In genomic region chr2:131910847-131911246, GRCm38 (mm10) we compare ENCODE assay signal across 8 mouse cellular contexts. TPM values are rescaled to one million over a fixed set of nuclear protein-coding genes. Genes with fewer than 3 reads are reported as not detected.
A peak's percentile ranks its signal among the peaks of the same experiment; 100 is the strongest.
DNase-seq lines count a peak whose midpoint lies in the region; ATAC-seq and TF ChIP-seq lines count a peak whose summit lies in the region.

No protein-coding gene starts in this region.

- no peak for TF ChIP-seq POLR2A in MEL (IDR thresholded peaks at IDR 0.05; ENCODE audit: control insufficient read depth in 1 of 2, insufficient read depth in 1 of 2, low read depth in 1 of 2, low read length in 2 of 2, poor library complexity in 1 of 2)

- no peaks in the 10 kb centered on the region for H3K9me3 ChIP-seq in heart, embryonic 12.5 days (replicated peaks)
- no peaks in the 10 kb centered on the region for H3K9me3 ChIP-seq in MEL (replicated peaks; ENCODE audit: insufficient read depth, low read length)
- H3K9me3 ChIP-seq in heart, postnatal 0 days (replicated peaks; ENCODE audit: control insufficient read depth, low read length) = no peaks in the 10 kb centered on the region
- no peaks in the 10 kb centered on the region for H3K9me3 ChIP-seq in midbrain, embryonic 11.5 days (ENCODE audit: control insufficient read depth, low read length)

- peak overlapping the region; percentile 65 for H3K4me3 ChIP-seq in heart, embryonic 12.5 days
- peak overlapping the region in 1 of 2 experiments; percentile 87; a peak in 3 of 4 replicates for H3K4me3 ChIP-seq in MEL (ENCODE audit: control insufficient read depth in 1 of 2, insufficient read depth in 1 of 2, low read depth in 2 of 2, low read length in 2 of 2)
- peak overlapping the region; percentile 73 for H3K4me3 ChIP-seq in heart, postnatal 0 days (ENCODE audit: low read depth, low read length)
- H3K4me3 ChIP-seq in midbrain, embryonic 11.5 days (ENCODE audit: low read depth, low read length) = no peak overlapping the region; the same call in 1 of the 2 replicates

- H3K36me3 ChIP-seq in heart, embryonic 12.5 days = peaks cover 2% of the 10 kb centered on the region; the same call in 1 of the 2 replicates
- H3K36me3 ChIP-seq in MEL (ENCODE audit: control insufficient read depth in 1 of 2, insufficient read depth in 2 of 2, low read length in 2 of 2) = peaks cover 2 to 10% of the 10 kb centered on the region in 2 experiments
- H3K36me3 ChIP-seq in heart, postnatal 0 days (replicated peaks; ENCODE audit: control insufficient read depth, insufficient read depth, low read length) = peaks cover 8% of the 10 kb centered on the region
- H3K36me3 ChIP-seq in midbrain, embryonic 11.5 days (ENCODE audit: control insufficient read depth, insufficient read depth, low read length) = no peaks in the 10 kb centered on the region

- no peaks in the 10 kb centered on the region for H3K27me3 ChIP-seq in heart, embryonic 12.5 days (replicated peaks)
- H3K27me3 ChIP-seq in MEL (ENCODE audit: control insufficient read depth in 1 of 2, insufficient read depth in 2 of 2, low read length in 2 of 2) = no peaks in the 10 kb centered on the region
- no peaks in the 10 kb centered on the region for H3K27me3 ChIP-seq in heart, postnatal 0 days (ENCODE audit: control insufficient read depth, insufficient read depth, low read length)
- H3K27me3 ChIP-seq in midbrain, embryonic 11.5 days (ENCODE audit: control insufficient read depth, insufficient read depth, low read length) = peaks cover 3% of the 10 kb centered on the region; the same call in 1 of the 2 replicates

- 61% methylated on average over 2 of the region's 2 CpGs for WGBS in heart, embryonic 12.5 days
- 61% methylated on average over 2 of the region's 2 CpGs for WGBS in heart, postnatal 0 days
- 61% methylated on average over 2 of the region's 2 CpGs for WGBS in midbrain, embryonic 11.5 days

- H3K4me2 ChIP-seq in heart, embryonic 12.5 days = peak overlapping the region; percentile 67
- peak overlapping the region; percentile 67 for H3K4me2 ChIP-seq in heart, postnatal 0 days (ENCODE audit: low read depth, low read length)
- peak overlapping the region; percentile 74 for H3K4me2 ChIP-seq in midbrain, embryonic 11.5 days

- H3K79me2 ChIP-seq in MEL (ENCODE audit: control insufficient read depth, insufficient read depth, low read length, poor library complexity) = no peaks in the 10 kb centered on the region; the same call in 1 of the 2 replicates

- TF ChIP-seq EP300 in MEL (IDR thresholded peaks at IDR 0.05; ENCODE audit: low read depth in 1 of 2, low read length in 2 of 2) = no peak
- no peak for TF ChIP-seq EP300 in heart, postnatal 0 days (IDR thresholded peaks at IDR 0.05; ENCODE audit: low read depth)

- no peak for TF ChIP-seq CTCF in MEL (IDR thresholded peaks at IDR 0.05 in 2 of 3, conservative IDR thresholded peaks at IDR 0.05 in 1 of 3; ENCODE audit: control insufficient read depth in 1 of 3, insufficient read depth in 1 of 3, low read depth in 2 of 3, low read length in 3 of 3, poor library complexity in 1 of 3, severe bottlenecking in 1 of 3)
- no peak for TF ChIP-seq CTCF in heart, postnatal 0 days (IDR thresholded peaks at IDR 0.05; ENCODE audit: low read depth)

- DNase-seq in heart, postnatal 14 days = no peak
- no peak for DNase-seq in MEL (ENCODE audit: low read depth, low spot score)
- no peak for DNase-seq in heart, postnatal 0 days (ENCODE audit: low spot score)
- DNase-seq in midbrain, embryonic 11.5 days (ENCODE audit: low spot score, missing footprints) = peak; percentile 86
- no peak for DNase-seq in right cerebral cortex, adult 18-20 months
- DNase-seq in gastrocnemius, adult 8-10 months (ENCODE audit: low spot score in 2 of 2) = no peak
- no peak for DNase-seq in B cell, adult 2 months

- no peak for ATAC-seq in heart, embryonic 12.5 days (ENCODE audit: insufficient number of reproducible peaks, low FRiP score)
- no peak for ATAC-seq in heart, postnatal 0 days (ENCODE audit: insufficient read depth, low read depth)
- no peak for ATAC-seq in midbrain, embryonic 11.5 days (ENCODE audit: low FRiP score)

- no peak for TF ChIP-seq RAD21 in MEL (IDR thresholded peaks at IDR 0.05; ENCODE audit: low read depth, low read length)

- H3K4me1 ChIP-seq in heart, embryonic 12.5 days (replicated peaks) = peaks cover 13% of the 10 kb centered on the region
- H3K4me1 ChIP-seq in MEL (ENCODE audit: control insufficient read depth in 1 of 2, insufficient read depth in 2 of 2, low read length in 2 of 2) = peaks cover 16 to 17% of the 10 kb centered on the region in 2 experiments
- H3K4me1 ChIP-seq in heart, postnatal 0 days (ENCODE audit: control insufficient read depth, insufficient read depth) = peaks cover 36% of the 10 kb centered on the region
- H3K4me1 ChIP-seq in midbrain, embryonic 11.5 days (ENCODE audit: control insufficient read depth, insufficient read depth, low read length) = 0 out of 2 replicates have a peak, but pooled peaks cover 2% of the 10 kb centered on the region

- 0 out of 2 replicates have a peak overlapping the region, but pooled peaks have one; percentile 49 for H3K9ac ChIP-seq in heart, embryonic 12.5 days
- H3K9ac ChIP-seq in MEL (ENCODE audit: control insufficient read depth, low read depth, low read length, poor library complexity, severe bottlenecking) = peak overlapping the region; percentile 82
- peak overlapping the region; percentile 79; the same call in 1 of the 2 replicates for H3K9ac ChIP-seq in heart, postnatal 0 days (replicated peaks; ENCODE audit: low read depth, low read length)
- H3K9ac ChIP-seq in midbrain, embryonic 11.5 days (ENCODE audit: low read length) = no peak overlapping the region

- H3K27ac ChIP-seq in heart, embryonic 12.5 days (ENCODE audit: poor library complexity, severe bottlenecking) = no peak overlapping the region
- no peak overlapping the region for H3K27ac ChIP-seq in MEL (ENCODE audit: control insufficient read depth, low read depth, low read length)
- peak overlapping the region; percentile 88; the same call in 1 of the 2 replicates for H3K27ac ChIP-seq in heart, postnatal 0 days (ENCODE audit: low read depth)
- H3K27ac ChIP-seq in midbrain, embryonic 11.5 days (ENCODE audit: low read depth, low read length) = no peak overlapping the region

- intact Hi-C loops in heart, postnatal 14 days (cut with DNase I) = no loop called here

TF ChIP-seq in MEL, 35 proteins besides CTCF, POLR2A, EP300 and RAD21 (continues in another document):
- TF ChIP-seq RCOR1 (IDR thresholded peaks at IDR 0.05; ENCODE audit: low read depth, low read length) (no peak), BHLHE40 (IDR thresholded peaks at IDR 0.05; ENCODE audit: borderline replicate concordance, low read depth, low read length) (no peak), MAX (IDR thresholded peaks at IDR 0.05; ENCODE audit: low read length) (no peak), HCFC1 (IDR thresholded peaks at IDR 0.05; ENCODE audit: low read depth, low read length) (no peak), MXI1 (IDR thresholded peaks at IDR 0.05; ENCODE audit: low read depth, low read length) (no peak), ZNF384 (IDR thresholded peaks at IDR 0.05; ENCODE audit: low read depth, low read length) (no peak)

RNA-seq across cellular contexts. Expression of gene Prn, which starts 1.1 kb away (rescaled TPM):
- 0.24 TPM in 1 of 2 replicates, not detected in the other for polyA plus RNA-seq in heart, embryonic 12.5 days (2016; fragmentation: Nextera tagmentation; extraction: Ambion mirVana)
- 1 to 10 TPM in 1 of 2 experiments, under 1 TPM in 1; 0.71 to 2.8 TPM for total RNA-seq in heart, postnatal 14 days (2021)
- not detected in 2 replicates for total RNA-seq in MEL (2012; rRNA removed)
- not detected for polyA plus RNA-seq in MEL (2012; ENCODE audit: insufficient read depth in 1 of 2, insufficient read length in 2 of 2, low read depth in 1 of 2, low replicate concordance in 2 of 2, missing spikeins in 1 of 2)
- not detected in 2 replicates for total RNA-seq in heart, postnatal 0 days (2014; rRNA removed; ENCODE audit: low replicate concordance)
- not detected in 2 replicates for polyA plus RNA-seq in heart, postnatal 0 days (2015; fragmentation: Nextera tagmentation; extraction: Ambion mirVana)
- not detected in 2 replicates for polyA plus RNA-seq in midbrain, embryonic 11.5 days (2014; fragmentation: Nextera tagmentation; extraction: Ambion mirVana)
- not detected for total RNA-seq in gastrocnemius, adult 8-10 months (2022)

RNA-seq across cellular contexts. Expression of gene Prnp, which starts 1.1 kb away (rescaled TPM):
- polyA plus RNA-seq in heart, embryonic 12.5 days (2016; fragmentation: Nextera tagmentation; extraction: Ambion mirVana) = 83.6 and 89.1 TPM in 2 replicates
- total RNA-seq in heart, postnatal 14 days (2021) = 10 to 100 TPM; 81.6 to 88.1 TPM
- 17.1 and 18.3 TPM in 2 replicates for total RNA-seq in MEL (2012; rRNA removed)
- 10 to 100 TPM in 1 of 2 experiments, not detected in 1; 24.0 TPM for polyA plus RNA-seq in MEL (2012; ENCODE audit: insufficient read depth in 1 of 2, insufficient read length in 2 of 2, low read depth in 1 of 2, low replicate concordance in 2 of 2, missing spikeins in 1 of 2)
- 139 and 157 TPM in 2 replicates for total RNA-seq in heart, postnatal 0 days (2014; rRNA removed; ENCODE audit: low replicate concordance)
- polyA plus RNA-seq in heart, postnatal 0 days (2015; fragmentation: Nextera tagmentation; extraction: Ambion mirVana) = 90.6 and 91.7 TPM in 2 replicates
- 27.2 and 29.7 TPM in 2 replicates for polyA plus RNA-seq in midbrain, embryonic 11.5 days (2014; fragmentation: Nextera tagmentation; extraction: Ambion mirVana)
- total RNA-seq in gastrocnemius, adult 8-10 months (2022) = 100 to 1,000 TPM in 2 of 4 experiments, 10 to 100 TPM in 2; 99.4 to 117 (median 102) TPM

RNA-seq across cellular contexts. Expression of gene Prnd, which starts 39.8 kb away (rescaled TPM):
- polyA plus RNA-seq in heart, embryonic 12.5 days (2016; fragmentation: Nextera tagmentation; extraction: Ambion mirVana) = 5.4 and 6.2 TPM in 2 replicates
- total RNA-seq in heart, postnatal 14 days (2021) = 10 to 100 TPM in 1 of 2 experiments, 1 to 10 TPM in 1; 3.2 to 10.4 TPM
- not detected in 2 replicates for total RNA-seq in MEL (2012; rRNA removed)
- polyA plus RNA-seq in MEL (2012; ENCODE audit: insufficient read depth in 1 of 2, insufficient read length in 2 of 2, low read depth in 1 of 2, low replicate concordance in 2 of 2, missing spikeins in 1 of 2) = under 1 TPM in 1 of 2 experiments, not detected in 1; 0.06 TPM
- total RNA-seq in heart, postnatal 0 days (2014; rRNA removed; ENCODE audit: low replicate concordance) = 8.1 and 9.5 TPM in 2 replicates
- polyA plus RNA-seq in heart, postnatal 0 days (2015; fragmentation: Nextera tagmentation; extraction: Ambion mirVana) = 16.6 and 18.6 TPM in 2 replicates
- polyA plus RNA-seq in midbrain, embryonic 11.5 days (2014; fragmentation: Nextera tagmentation; extraction: Ambion mirVana) = 5.3 and 6.9 TPM in 2 replicates
- total RNA-seq in gastrocnemius, adult 8-10 months (2022) = under 1 TPM in 2 of 4 experiments, not detected in 2; 0.10 to 0.40 TPM

RNA-seq across cellular contexts. Expression of gene Erv3, which starts 51.3 kb away (rescaled TPM):
- polyA plus RNA-seq in heart, embryonic 12.5 days (2016; fragmentation: Nextera tagmentation; extraction: Ambion mirVana) = not detected in 2 replicates
- not detected for total RNA-seq in heart, postnatal 14 days (2021)
- total RNA-seq in MEL (2012; rRNA removed) = 0.23 and 0.62 TPM in 2 replicates
- under 1 TPM in 1 of 2 experiments, not detected in 1; 0.36 TPM for polyA plus RNA-seq in MEL (2012; ENCODE audit: insufficient read depth in 1 of 2, insufficient read length in 2 of 2, low read depth in 1 of 2, low replicate concordance in 2 of 2, missing spikeins in 1 of 2)
- total RNA-seq in heart, postnatal 0 days (2014; rRNA removed; ENCODE audit: low replicate concordance) = not detected in 2 replicates
- not detected in 2 replicates for polyA plus RNA-seq in heart, postnatal 0 days (2015; fragmentation: Nextera tagmentation; extraction: Ambion mirVana)
- polyA plus RNA-seq in midbrain, embryonic 11.5 days (2014; fragmentation: Nextera tagmentation; extraction: Ambion mirVana) = not detected in 2 replicates
- not detected for total RNA-seq in gastrocnemius, adult 8-10 months (2022)
